Mouse (Mus musculus) urinary bladder, postnatal 4 days (tissue): ENCODE results near the gene Zfp984.
"Not testable (repeated sequence)": the region's sequence is repeated elsewhere in the genome, so short reads cannot be mapped to it uniquely, and the experiment has no call there.

Experiments used
- DNase-seq, 2 experiments: peaks; one replicate each; pipeline ENCODE4 v3.0.0; 2021 to 2022; ENCODE audit warnings: low spot score in 2 of 2

The Zfp984 gene

GRCm38 (mm10) chr4:147809292-147809965 is at the start of gene Zfp984:
TSS of gene Zfp984 (minus strand) at chr4:147809788.
- DNase-seq = not testable (repeated sequence)

GRCm38 (mm10) chr4:147850776-147851175 is 41.2 kb upstream of the Zfp984 start:
- no peak for DNase-seq

- DNase-seq = no peak
These were observed 39.0 kb upstream of the Zfp984 start for GRCm38 (mm10) chr4:147848584-147848991.

GRCm38 (mm10) chr4:147847614-147848583 is 38.3 kb upstream of the Zfp984 start, which contains the start of gene Zfp933:
TSS of gene Zfp933 (minus strand) at chr4:147848366.
- DNase-seq = peak in 1 of 2 experiments; percentile 34

- no peak for DNase-seq
These were observed 33.3 kb upstream of the Zfp984 start for GRCm38 (mm10) chr4:147842871-147843270.

GRCm38 (mm10) chr4:147839282-147839681 is 29.7 kb upstream of the Zfp984 start:
- DNase-seq = peak; percentile 47 to 83

GRCm38 (mm10) chr4:147824389-147824788 is 14.8 kb upstream of the Zfp984 start:
- DNase-seq = no peak

- not testable (repeated sequence) for DNase-seq
These were observed 11.8 kb upstream of the Zfp984 start for GRCm38 (mm10) chr4:147821414-147821813.

GRCm38 (mm10) chr4:147819659-147820058 is 10.1 kb upstream of the Zfp984 start:
- not testable (repeated sequence) for DNase-seq

- no peak for DNase-seq
These were observed 5.1 kb upstream of the Zfp984 start for GRCm38 (mm10) chr4:147814592-147815167.

- no peak for DNase-seq
These were observed 3.7 kb upstream of the Zfp984 start for GRCm38 (mm10) chr4:147813249-147813765.

GRCm38 (mm10) chr4:147809966-147810304 is 347 bp upstream of the Zfp984 start:
- not testable (repeated sequence) for DNase-seq

- DNase-seq = not testable (repeated sequence)
These were observed 1.1 kb downstream of the Zfp984 start for GRCm38 (mm10) chr4:147808483-147808882.

GRCm38 (mm10) chr4:147795308-147795707 is 14.3 kb downstream of the Zfp984 start:
- DNase-seq = not testable (repeated sequence)

GRCm38 (mm10) chr4:147794026-147794665 is 15.4 kb downstream of the Zfp984 start:
- not testable (repeated sequence) for DNase-seq

- not testable (repeated sequence) for DNase-seq
These were observed 16.1 kb downstream of the Zfp984 start for GRCm38 (mm10) chr4:147793390-147793916.

- DNase-seq = not testable (repeated sequence)
These were observed 17.9 kb downstream of the Zfp984 start for GRCm38 (mm10) chr4:147791729-147792128.

GRCm38 (mm10) chr4:147746255-147746654 is 63.3 kb downstream of the Zfp984 start:
- DNase-seq = not testable (repeated sequence)

- peak in 1 of 2 experiments; percentile 66 for DNase-seq
These were observed 70.8 kb downstream of the Zfp984 start for GRCm38 (mm10) chr4:147738636-147739369.
